Mouse (Mus musculus) myocyte (in vitro differentiated cells): ENCODE results near the gene Ube2t. TPM values are rescaled to one million over a fixed set of nuclear protein-coding genes. Genes with fewer than 3 reads are reported as not detected.

ENCODE experiments used
- H3K27me3 ChIP-seq: one replicate; pipeline ENCODE4 v1.6.1; 2011; ENCODE audit not compliant: control insufficient read depth, insufficient read depth, insufficient read length
- H3K36me3 ChIP-seq: one replicate; pipeline ENCODE4 v1.6.1; 2011; ENCODE audit not compliant: control insufficient read depth, insufficient read depth
- H3K4me2 ChIP-seq: one replicate; pipeline ENCODE4 v1.6.1; 2011; ENCODE audit warnings: low read depth, control low read depth
- H3K4me3 ChIP-seq: one replicate; pipeline ENCODE4 v1.5.1; 2011; ENCODE audit warnings: mild to moderate bottlenecking, control low read depth, moderate library complexity
- H3K79me2 ChIP-seq: one replicate; pipeline ENCODE4 v1.6.1; 2011; ENCODE audit not compliant: control insufficient read depth, insufficient read depth
- H3ac ChIP-seq: one replicate; pipeline ENCODE4 v1.6.1; 2011; ENCODE audit not compliant: control insufficient read depth, insufficient read length
- CEBPB ChIP-seq: IDR thresholded peaks from 2 replicates; pipeline ENCODE4 v1.6.1; 2011; ENCODE audit warnings: mild to moderate bottlenecking, moderate library complexity; ENCODE audit not compliant: poor library complexity, insufficient read depth, severe bottlenecking
- E2F4 ChIP-seq: IDR thresholded peaks from one replicate; pipeline ENCODE4 v1.6.1; 2011; ENCODE audit warnings: mild to moderate bottlenecking, control low read depth, moderate library complexity; ENCODE audit not compliant: insufficient read depth
- MAX ChIP-seq: IDR thresholded peaks from one replicate; pipeline ENCODE4 v1.6.1; 2011; ENCODE audit warnings: low read depth, mild to moderate bottlenecking, control low read depth
- MYOD1 ChIP-seq, 3 experiments: IDR thresholded peaks; one replicate each; pipeline ENCODE4 v1.6.1; 2011; ENCODE audit warnings: control low read depth in 2 of 3, low read depth in 2 of 3, mild to moderate bottlenecking in 2 of 3, moderate library complexity in 1 of 3; ENCODE audit not compliant: insufficient read length in 2 of 3, control insufficient read depth in 1 of 3
- MYOG ChIP-seq, 3 experiments: IDR thresholded peaks; one replicate each; pipeline ENCODE4 v1.6.1; 2011; ENCODE audit warnings: control low read depth in 2 of 3, low read depth in 2 of 3, mild to moderate bottlenecking in 2 of 3; ENCODE audit not compliant: insufficient read length in 2 of 3, control insufficient read depth in 1 of 3, insufficient read depth in 1 of 3
- POLR2A ChIP-seq: IDR thresholded peaks from one replicate; pipeline ENCODE4 v1.6.1; 2011; ENCODE audit warnings: low read depth, mild to moderate bottlenecking, control low read depth, moderate library complexity; ENCODE audit not compliant: insufficient read length
- POLR2AphosphoS2 ChIP-seq: IDR thresholded peaks from one replicate; pipeline ENCODE4 v1.6.1; 2011; ENCODE audit warnings: low read depth, control low read depth; ENCODE audit not compliant: insufficient read length
- REST ChIP-seq: IDR thresholded peaks from one replicate; pipeline ENCODE4 v1.6.1; 2011; ENCODE audit warnings: mild to moderate bottlenecking, control low read depth, moderate library complexity; ENCODE audit not compliant: insufficient read depth, insufficient read length
- SRF ChIP-seq: IDR thresholded peaks from one replicate; pipeline ENCODE4 v1.6.1; 2011; ENCODE audit warnings: low read depth; ENCODE audit not compliant: control insufficient read depth, insufficient read length
- TCF12 ChIP-seq: IDR thresholded peaks from one replicate; pipeline ENCODE4 v1.6.1; 2011; ENCODE audit warnings: mild to moderate bottlenecking, control low read depth; ENCODE audit not compliant: poor library complexity, insufficient read depth, severe bottlenecking
- TCF3 ChIP-seq: IDR thresholded peaks from one replicate; pipeline ENCODE4 v1.6.1; 2011; ENCODE audit warnings: low read depth, control low read depth; ENCODE audit not compliant: insufficient read length
- USF1 ChIP-seq: IDR thresholded peaks from one replicate; pipeline ENCODE4 v1.6.1; 2011; ENCODE audit warnings: low read depth, mild to moderate bottlenecking, control low read depth, moderate library complexity
- polyA plus RNA-seq: library from polyadenylated mRNA; unstranded; fragments of >200 nt; fragmentation: generic; extraction: Trizol; gene quantifications from one replicate; pipeline ENCODE4 v1.2.1, GENCODE M21; 2012; ENCODE audit warnings: missing spikeins

Gene Ube2t
- polyA plus RNA-seq, result 4.0 TPM

- TF ChIP-seq POLR2A, result peak; percentile 92
- TF ChIP-seq TCF3, result no peak
- peak; percentile 83 for TF ChIP-seq POLR2AphosphoS2
- no peak for TF ChIP-seq SRF
- TF ChIP-seq TCF12, result no peak
- TF ChIP-seq REST, result no peak
- no peak for TF ChIP-seq USF1
- TF ChIP-seq CEBPB, result no peak
- TF ChIP-seq MAX, result no peak
- no peak for TF ChIP-seq MYOG (IDR thresholded peaks at IDR 0.05; ENCODE audit: control insufficient read depth in 1 of 3, insufficient read depth in 1 of 3, insufficient read length in 2 of 3, low read depth in 2 of 3)
- TF ChIP-seq E2F4, result peak; percentile 68
- no peak for TF ChIP-seq MYOD1 (IDR thresholded peaks at IDR 0.05; ENCODE audit: control insufficient read depth in 1 of 3, insufficient read length in 2 of 3, low read depth in 2 of 3)
- Histone ChIP-seq H3K79me2 (no peaks in the 10 kb centered on the region), H3K4me3 (peak within 1 kb of the TSS; percentile 45), H3K27me3 (no peaks in the 10 kb centered on the region), H3K4me2 (peak within 1 kb of the TSS; percentile 84), H3ac (no peak within 1 kb of the TSS), H3K36me3 (no peaks in the 10 kb centered on the region)
These were observed at the start of gene Ube2t for GRCm38 (mm10) chr1:134962053-134962803. TSS of gene Ube2t (plus strand) at chr1:134962565.

DNA sequence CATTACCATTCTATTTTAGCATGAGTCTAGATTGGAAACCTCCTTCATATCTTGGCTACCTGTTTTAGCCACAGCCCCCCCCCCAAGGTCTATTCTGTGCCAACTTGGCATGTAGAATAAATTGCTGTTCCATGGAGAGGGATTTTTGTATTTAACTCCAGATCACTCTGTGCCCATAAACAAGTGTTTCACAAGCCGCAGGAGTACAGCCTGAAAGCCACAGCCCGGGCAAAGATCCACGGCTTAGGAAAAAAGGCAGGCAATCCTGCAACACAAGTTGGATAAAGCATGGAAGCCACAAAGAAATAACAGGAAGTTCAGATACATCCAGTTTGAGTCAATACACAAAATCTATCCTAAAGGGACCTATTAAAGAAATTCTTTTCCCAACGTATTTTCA lies 48.8 kb upstream of the Ube2t start:
- Histone ChIP-seq H3K79me2 (peaks cover 3% of the 10 kb centered on the region), H3K27me3 (no peaks in the 10 kb centered on the region), H3K4me2 (no peak overlapping the region), H3K4me3 (no peak overlapping the region), H3K36me3 (no peaks in the 10 kb centered on the region), H3ac (no peak overlapping the region)
- TF ChIP-seq SRF (no peak), CEBPB (peak; percentile 66; the same call in 1 of the 2 replicates)

- no peak overlapping the region for H3ac ChIP-seq
- TF ChIP-seq MYOG (IDR thresholded peaks at IDR 0.05; ENCODE audit: control insufficient read depth in 1 of 3, insufficient read depth in 1 of 3, insufficient read length in 2 of 3, low read depth in 2 of 3) (peak in 2 of 3 experiments; percentile 50 to 57), TCF3 (no peak), E2F4 (no peak), USF1 (no peak), MYOD1 (IDR thresholded peaks at IDR 0.05; ENCODE audit: control insufficient read depth in 1 of 3, insufficient read length in 2 of 3, low read depth in 2 of 3) (peak in 1 of 3 experiments; percentile 67), TCF12 (peak; percentile 19), SRF (no peak)
- no peaks in the 10 kb centered on the region for H3K79me2 ChIP-seq
- H3K4me2 ChIP-seq, result peak overlapping the region; percentile 18
- no peaks in the 10 kb centered on the region for H3K36me3 ChIP-seq
- no peak overlapping the region for H3K4me3 ChIP-seq
- no peaks in the 10 kb centered on the region for H3K27me3 ChIP-seq
These were observed 46.9 kb upstream of the Ube2t start for GRCm38 (mm10) chr1:134915421-134915820.

GRCm38 (mm10) chr1:134919010-134919409 lies 43.4 kb upstream of the Ube2t start:
- no peak overlapping the region for H3K4me3 ChIP-seq
- TF ChIP-seq TCF3 (no peak), MYOD1 (IDR thresholded peaks at IDR 0.05; ENCODE audit: control insufficient read depth in 1 of 3, insufficient read length in 2 of 3, low read depth in 2 of 3) (no peak), REST (no peak), CEBPB (no peak), MYOG (IDR thresholded peaks at IDR 0.05; ENCODE audit: control insufficient read depth in 1 of 3, insufficient read depth in 1 of 3, insufficient read length in 2 of 3, low read depth in 2 of 3) (no peak), SRF (no peak), TCF12 (no peak), POLR2AphosphoS2 (no peak), USF1 (no peak), POLR2A (no peak), E2F4 (no peak)
- no peaks in the 10 kb centered on the region for H3K36me3 ChIP-seq
- H3ac ChIP-seq, result no peak overlapping the region
- H3K4me2 ChIP-seq, result no peak overlapping the region
- H3K27me3 ChIP-seq, result no peaks in the 10 kb centered on the region
- H3K79me2 ChIP-seq, result no peaks in the 10 kb centered on the region

GRCm38 (mm10) chr1:134932431-134932830 lies 29.9 kb upstream of the Ube2t start:
- Histone ChIP-seq H3K4me3 (no peak overlapping the region), H3K79me2 (peaks cover 5% of the 10 kb centered on the region), H3K36me3 (no peaks in the 10 kb centered on the region), H3K4me2 (peak overlapping the region; percentile 44), H3ac (no peak overlapping the region), H3K27me3 (no peaks in the 10 kb centered on the region)
- TF ChIP-seq MYOD1 (IDR thresholded peaks at IDR 0.05; ENCODE audit: control insufficient read depth in 1 of 3, insufficient read length in 2 of 3, low read depth in 2 of 3) (no peak), TCF3 (no peak), MAX (no peak), CEBPB (no peak), USF1 (no peak), POLR2A (no peak), SRF (no peak), TCF12 (no peak), POLR2AphosphoS2 (no peak), E2F4 (no peak), REST (no peak), MYOG (IDR thresholded peaks at IDR 0.05; ENCODE audit: control insufficient read depth in 1 of 3, insufficient read depth in 1 of 3, insufficient read length in 2 of 3, low read depth in 2 of 3) (no peak)
